Mouse (Mus musculus) CH12.LX (cell line): Measurements from ENCODE around the gene Plekhm3. TPM values are rescaled to one million over a fixed set of nuclear protein-coding genes. Genes with fewer than 3 reads are reported as not detected.

ENCODE experiments used
- DNase-seq: peaks from one replicate; pipeline ENCODE4 v3.0.0-alpha.2; 2013; ENCODE audit errors: extremely low read depth
- H3K27ac ChIP-seq: 2 replicates; pipeline ENCODE4 v1.5.1; 2012; ENCODE audit warnings: low read depth, mild to moderate bottlenecking, control low read depth, moderate library complexity; ENCODE audit not compliant: insufficient read depth
- H3K27me3 ChIP-seq: replicated peaks from 2 replicates; pipeline ENCODE3; 2012; ENCODE audit warnings: inconsistent platforms
- H3K36me3 ChIP-seq, 2 experiments: replicated peaks in 1 of 2; 2 replicates each; pipeline versions ENCODE3 to v1.6.1; 2012; ENCODE audit warnings: inconsistent platforms in 1 of 2, low read length in 1 of 2, mild to moderate bottlenecking in 1 of 2, mixed read lengths in 1 of 2, moderate library complexity in 1 of 2; ENCODE audit not compliant: control insufficient read depth in 1 of 2, insufficient read depth in 1 of 2
- H3K4me1 ChIP-seq, 2 experiments: 2 replicates each; pipeline ENCODE4 v1.6.1; 2012; ENCODE audit warnings: inconsistent platforms in 1 of 2, moderate library complexity in 1 of 2; ENCODE audit not compliant: insufficient read depth in 2 of 2, control insufficient read depth in 1 of 2
- H3K4me2 ChIP-seq: 2 replicates; pipeline ENCODE4 v1.6.1; 2012; ENCODE audit warnings: low read depth, mild to moderate bottlenecking, control low read depth; ENCODE audit not compliant: poor library complexity, insufficient read depth, severe bottlenecking
- H3K4me3 ChIP-seq, 3 experiments: fragments of 150-350 bp in 1 of 3; sonication (generic) in 1 of 3; replicated peaks in 1 of 3; 2 replicates each; pipeline versions ENCODE3 to v1.5.1; 2011 to 2012; ENCODE audit warnings: low read depth in 2 of 3, low read length in 2 of 3, mild to moderate bottlenecking in 2 of 3, moderate library complexity in 2 of 3, control low read depth in 1 of 3, improper control_type of control experiment in 1 of 3, inconsistent platforms in 1 of 3, mixed read lengths in 1 of 3; ENCODE audit not compliant: poor library complexity in 1 of 3
- H3K79me2 ChIP-seq: replicated peaks from 2 replicates; pipeline ENCODE4 v1.6.1; 2012; ENCODE audit warnings: mild to moderate bottlenecking, moderate library complexity; ENCODE audit not compliant: control insufficient read depth, poor library complexity, insufficient read depth, severe bottlenecking; ENCODE audit errors: extremely low read depth
- H3K9ac ChIP-seq: 2 replicates; pipeline ENCODE4 v1.6.1; 2012; ENCODE audit warnings: low read depth, mild to moderate bottlenecking, control low read depth, moderate library complexity; ENCODE audit not compliant: insufficient read depth
- H3K9me3 ChIP-seq: replicated peaks from 2 replicates; pipeline ENCODE3; 2012; ENCODE audit warnings: low read length, inconsistent platforms, mixed read lengths
- CHD2 ChIP-seq: IDR thresholded peaks from 2 replicates; pipeline ENCODE4 v1.6.1; 2011; ENCODE audit warnings: low read length, improper control_type of control experiment
- CTCF ChIP-seq, 2 experiments: IDR thresholded peaks in 1 of 2; conservative IDR thresholded peaks in 1 of 2; 2 replicates each; pipeline ENCODE4 v1.5.1; 2011 to 2012; ENCODE audit warnings: low read depth in 2 of 2, low read length in 2 of 2, improper control_type of control experiment in 1 of 2, inconsistent platforms in 1 of 2, mild to moderate bottlenecking in 1 of 2, moderate library complexity in 1 of 2
- E2F4 ChIP-seq: IDR thresholded peaks from 2 replicates; pipeline ENCODE4 v1.6.1; 2011; ENCODE audit warnings: low read depth, low read length, improper control_type of control experiment; ENCODE audit not compliant: insufficient replicate concordance
- ELF1 ChIP-seq: IDR thresholded peaks from 2 replicates; pipeline ENCODE4 v1.6.1; 2014; ENCODE audit warnings: low read depth, mild to moderate bottlenecking, inconsistent platforms, low read length, improper control_type of control experiment
- ETS1 ChIP-seq: conservative IDR thresholded peaks from 2 replicates; pipeline ENCODE4 v1.6.1; 2012; ENCODE audit warnings: low read depth, mild to moderate bottlenecking, inconsistent platforms, low read length, improper control_type of control experiment, moderate library complexity
- HCFC1 ChIP-seq: IDR thresholded peaks from 2 replicates; pipeline ENCODE4 v1.6.1; 2012; ENCODE audit warnings: low read depth, mild to moderate bottlenecking, inconsistent platforms, low read length, improper control_type of control experiment
- JUND ChIP-seq: conservative IDR thresholded peaks from 2 replicates; pipeline ENCODE4 v1.6.1; 2011; ENCODE audit warnings: low read depth, low read length, improper control_type of control experiment
- MAX ChIP-seq: IDR thresholded peaks from 2 replicates; pipeline ENCODE4 v1.6.1; 2011; ENCODE audit warnings: low read length, improper control_type of control experiment
- MAZ ChIP-seq: IDR thresholded peaks from 2 replicates; pipeline ENCODE4 v1.6.1; 2012; ENCODE audit warnings: low read depth, mild to moderate bottlenecking, inconsistent platforms, low read length, improper control_type of control experiment, moderate library complexity
- MEF2A ChIP-seq: IDR thresholded peaks from 2 replicates; pipeline ENCODE4 v1.6.1; 2014; ENCODE audit warnings: low read depth, mild to moderate bottlenecking, inconsistent platforms, low read length, improper control_type of control experiment, borderline replicate concordance
- MXI1 ChIP-seq: IDR thresholded peaks from 2 replicates; pipeline ENCODE4 v1.6.1; 2011; ENCODE audit warnings: mild to moderate bottlenecking, low read depth, low read length, improper control_type of control experiment
- MYC ChIP-seq: IDR thresholded peaks from 2 replicates; pipeline ENCODE4 v1.6.1; 2011; ENCODE audit warnings: low read depth, mild to moderate bottlenecking, improper control_type of control experiment, low read length
- NELFE ChIP-seq: IDR thresholded peaks from 2 replicates; pipeline ENCODE4 v1.6.1; 2011; ENCODE audit warnings: low read depth, low read length, improper control_type of control experiment
- NRF1 ChIP-seq: IDR thresholded peaks from 2 replicates; pipeline ENCODE4 v1.6.1; 2014; ENCODE audit warnings: low read depth, mild to moderate bottlenecking, inconsistent platforms, low read length, improper control_type of control experiment, moderate library complexity
- POLR2A ChIP-seq: IDR thresholded peaks from 2 replicates; pipeline ENCODE4 v1.6.1; 2011; ENCODE audit warnings: low read depth, mild to moderate bottlenecking, improper control_type of control experiment, low read length
- POLR2AphosphoS2 ChIP-seq: IDR thresholded peaks from 2 replicates; pipeline ENCODE4 v1.6.1; 2011; ENCODE audit warnings: low read depth, low read length, improper control_type of control experiment
- RAD21 ChIP-seq: IDR thresholded peaks from 2 replicates; pipeline ENCODE4 v1.6.1; 2011; ENCODE audit warnings: low read depth, mild to moderate bottlenecking, low read length, improper control_type of control experiment, moderate library complexity
- SMC3 ChIP-seq: IDR thresholded peaks from 2 replicates; pipeline ENCODE4 v1.6.1; 2011; ENCODE audit warnings: low read depth, low read length, improper control_type of control experiment
- TCF12 ChIP-seq: IDR thresholded peaks from 2 replicates; pipeline ENCODE4 v1.6.1; 2014; ENCODE audit warnings: low read depth, mild to moderate bottlenecking, inconsistent platforms, low read length, improper control_type of control experiment
- UBTF ChIP-seq: IDR thresholded peaks from 2 replicates; pipeline ENCODE4 v1.6.1; 2012; ENCODE audit warnings: low read depth, mild to moderate bottlenecking, inconsistent platforms, low read length, improper control_type of control experiment, moderate library complexity
- ZC3H11A ChIP-seq: IDR thresholded peaks from 2 replicates; pipeline ENCODE4 v1.6.1; 2012; ENCODE audit warnings: low read depth, mild to moderate bottlenecking, inconsistent platforms, low read length, improper control_type of control experiment
- ZKSCAN1 ChIP-seq: IDR thresholded peaks from 2 replicates; pipeline ENCODE4 v1.6.1; 2012; ENCODE audit warnings: low read depth, inconsistent platforms, low read length, improper control_type of control experiment, borderline replicate concordance
- ZMIZ1 ChIP-seq: IDR thresholded peaks from 2 replicates; pipeline ENCODE4 v1.6.1; 2012; ENCODE audit warnings: low read depth, mild to moderate bottlenecking, inconsistent platforms, low read length, improper control_type of control experiment
- dilution Hi-C: fragments of 300-500 bp; cut with MboI; formaldehyde crosslinking; loops from 2 replicates; pipeline ENCODE4 v1.14.3; 2020; ENCODE audit warnings: low sequenced_read_pairs; ENCODE audit not compliant: extremely low pct_unique_long_range_greater_than_20kb, extremely low pct_ligation_motif_present
- in situ Hi-C: fragments of 300-500 bp; cut with MboI; formaldehyde crosslinking; loops from 3 replicates; pipeline ENCODE4 v1.14.3; 2019; ENCODE audit warnings: low sequenced_read_pairs, low pct_ligation_motif_present, low pct_unique_long_range_greater_than_20kb, mixed read lengths
- polyA plus RNA-seq: library from polyadenylated mRNA; unstranded; fragments of >175 nt; gene quantifications from 2 replicates; pipeline ENCODE4 v1.2.1, GENCODE M21; 2012; ENCODE audit warnings: low read depth; ENCODE audit not compliant: insufficient read length
- total RNA-seq, 2 experiments: library from RNA; depleted of rRNA; stranded (reverse); fragments of 300-350 nt in 1 of 2; fragments of >200 nt in 1 of 2; gene quantifications; 2 replicates each; pipeline ENCODE4 v1.2.3; 2012 to 2014

The Plekhm3 gene
- total and polyA plus RNA-seq, 3 experiments = 9.9 to 14.1 (median 13.0) TPM

DNA sequence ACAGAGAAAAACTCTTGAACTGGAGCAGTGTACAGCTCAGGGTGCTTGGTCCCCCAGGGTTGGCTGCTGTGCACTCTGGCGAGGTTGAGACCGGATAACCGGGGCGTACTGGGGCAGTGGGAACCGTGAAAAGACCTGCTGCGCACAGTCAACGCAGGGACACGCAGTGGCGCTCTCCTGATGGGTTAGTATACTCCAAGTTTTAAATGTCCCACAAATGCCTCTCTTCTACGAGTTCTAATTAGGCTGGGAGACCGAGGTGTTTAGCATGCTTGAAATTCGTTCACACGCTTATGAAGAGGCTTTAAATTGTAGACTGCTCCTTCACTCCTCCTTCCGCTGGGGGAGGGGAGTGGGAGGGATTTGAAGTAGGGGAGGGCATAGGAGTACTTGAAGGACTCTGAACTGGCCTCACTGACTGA, 218.0 kb downstream of the Plekhm3 start:
- Histone ChIP-seq H3K79me2 (no peaks in the 10 kb centered on the region), H3K27me3 (peaks cover 1% of the 10 kb centered on the region), H3K4me2 (peak overlapping the region; percentile 84), H3K4me1 (peaks cover 6% of the 10 kb centered on the region in 2 experiments; a peak in 3 of 4 replicates), H3K9me3 (peaks cover 14% of the 10 kb centered on the region), H3K36me3 (peaks cover 0 to 18% of the 10 kb centered on the region in 2 experiments), H3K9ac (0 out of 2 replicates have a peak overlapping the region, but pooled peaks have one; percentile 32), H3K4me3 (peak overlapping the region in 2 of 3 experiments; percentile 29 to 65), H3K27ac (no peak overlapping the region)
- DNase-seq = no peak
- dilution Hi-C loops (no loop called here), in situ Hi-C loops (no loop called here)
- TF ChIP-seq ELF1 (peak; percentile 47; the same call in 1 of the 2 replicates), UBTF (no peak)

DNA sequence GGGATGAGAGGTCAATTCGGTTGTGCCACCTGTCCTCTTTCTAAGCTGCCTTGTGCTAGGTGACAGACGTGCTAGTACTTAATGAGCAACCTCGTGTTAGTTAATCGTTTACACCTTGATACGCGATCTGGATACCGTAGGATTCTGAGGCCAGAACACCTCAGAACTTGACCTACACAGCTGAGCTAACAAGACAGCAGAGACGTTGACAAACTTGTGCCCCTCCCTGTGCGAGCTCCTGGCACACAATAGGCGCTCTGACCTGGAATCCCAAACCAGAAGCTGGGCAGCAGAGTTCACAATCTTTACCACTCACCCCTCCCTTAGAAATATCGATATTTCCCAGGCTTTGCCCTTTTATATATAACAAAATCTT, 218.5 kb downstream of the Plekhm3 start:
- Histone ChIP-seq H3K4me1 (peaks cover 6% of the 10 kb centered on the region in 2 experiments; a peak in 3 of 4 replicates), H3K9ac (peak overlapping the region; percentile 32; the same call in 1 of the 2 replicates), H3K4me3 (peak overlapping the region; percentile 53 to 65 (median 56)), H3K79me2 (no peaks in the 10 kb centered on the region), H3K27me3 (peaks cover 1% of the 10 kb centered on the region), H3K27ac (no peak overlapping the region), H3K4me2 (peak overlapping the region; percentile 84), H3K9me3 (peaks cover 14% of the 10 kb centered on the region), H3K36me3 (peaks cover 0 to 18% of the 10 kb centered on the region in 2 experiments)
- dilution Hi-C loops = no loop called here
- DNase-seq = no peak
- in situ Hi-C loops = no loop called here
- TF ChIP-seq ETS1 = no peak
- no peak for TF ChIP-seq RAD21
- TF ChIP-seq MAX = 0 out of 2 replicates have a peak, but pooled peaks have one; percentile 20
- peak; percentile 40; the same call in 1 of the 2 replicates for TF ChIP-seq MXI1
- TF ChIP-seq ELF1 = no peak
- TF ChIP-seq POLR2AphosphoS2 = no peak
- TF ChIP-seq ZC3H11A = no peak

DNA sequence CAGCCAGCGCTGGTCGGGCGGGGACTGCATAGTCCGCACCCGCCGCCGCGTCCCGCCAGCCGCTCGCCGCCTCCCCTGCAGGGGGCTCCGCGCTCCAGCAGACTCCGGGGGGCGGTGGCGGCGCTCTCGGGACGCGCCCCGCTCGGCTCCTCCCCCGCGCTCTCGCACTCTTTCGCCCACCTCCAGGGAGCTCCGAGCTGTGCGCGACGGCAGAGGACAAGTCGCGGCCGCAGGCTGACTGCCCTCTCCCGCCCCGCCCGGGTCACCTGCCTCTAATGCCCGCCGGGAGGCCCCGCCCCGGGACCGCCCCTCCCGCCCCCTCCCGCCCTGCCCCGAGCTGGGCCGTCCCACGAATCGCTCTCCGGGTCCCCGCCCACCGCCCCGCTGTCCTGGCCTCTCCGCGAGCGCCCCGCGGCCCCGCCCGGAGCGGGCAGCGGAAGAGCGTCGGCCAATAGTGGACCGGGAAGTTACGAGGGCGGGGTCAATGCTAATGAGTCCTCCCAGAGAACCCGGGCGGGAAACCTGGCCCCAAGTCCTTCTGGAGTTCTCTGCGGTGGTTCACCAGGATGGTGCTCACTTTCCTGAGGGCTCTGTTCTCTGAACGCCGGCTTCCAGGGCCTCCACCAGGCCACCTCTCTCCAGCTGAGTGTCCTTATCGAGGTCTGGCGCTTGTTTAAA, 219.0 kb downstream of the Plekhm3 start, which contains the start of gene Fzd5:
TSS of gene Fzd5 (minus strand) at position 250 of the 678 bp plus-strand sequence.
- peak within 1 kb of the TSS; percentile 61 for H3K9ac ChIP-seq
- peaks cover 14% of the 10 kb centered on the region for H3K9me3 ChIP-seq
- peak within 1 kb of the TSS; percentile 91 for H3K4me2 ChIP-seq
- H3K27ac ChIP-seq = no peak within 1 kb of the TSS
- H3K4me1 ChIP-seq = peaks cover 6% of the 10 kb centered on the region in 2 experiments; a peak in 3 of 4 replicates
- peak within 1 kb of the TSS; percentile 56 to 90 (median 64) for H3K4me3 ChIP-seq
- H3K79me2 ChIP-seq = no peaks in the 10 kb centered on the region
- DNase-seq = peak; percentile 84
- in situ Hi-C loops (no loop called here), dilution Hi-C loops (no loop called here)
- peaks cover 1% of the 10 kb centered on the region for H3K27me3 ChIP-seq
- H3K36me3 ChIP-seq = peaks cover 0 to 18% of the 10 kb centered on the region in 2 experiments
- peak; percentile 54; the same call in 1 of the 2 replicates for TF ChIP-seq MXI1
- TF ChIP-seq MEF2A = peak; percentile 31; the same call in 1 of the 2 replicates
- 0 out of 2 replicates have a peak, but pooled peaks have one; percentile 45 for TF ChIP-seq NRF1
- TF ChIP-seq E2F4 = no peak
- TF ChIP-seq TCF12 = peak; percentile 30; the same call in 1 of the 2 replicates
- TF ChIP-seq MAZ = peak; percentile 61; the same call in 1 of the 2 replicates
- TF ChIP-seq MYC = no peak
- no peak for TF ChIP-seq CHD2
- TF ChIP-seq CTCF (conservative IDR thresholded peaks at IDR 0.05 in 1 of 2, IDR thresholded peaks at IDR 0.05 in 1 of 2; ENCODE audit: low read depth in 2 of 2, low read length in 2 of 2) = peak in 1 of 2 experiments; percentile 54; a peak in 2 of 4 replicates
- TF ChIP-seq ZMIZ1 = peak; percentile 81
- no peak for TF ChIP-seq HCFC1
- TF ChIP-seq ZC3H11A = no peak
- TF ChIP-seq SMC3 = peak; percentile 22; the same call in 1 of the 2 replicates
- TF ChIP-seq POLR2A = peak; percentile 88
- TF ChIP-seq ZKSCAN1 = no peak
- TF ChIP-seq JUND = no peak
- TF ChIP-seq NELFE = peak; percentile 76
- peak; percentile 64 for TF ChIP-seq ELF1
- no peak for TF ChIP-seq UBTF
